Mouse (Mus musculus): ENCODE measurements around the gene Daam2.

DNA sequence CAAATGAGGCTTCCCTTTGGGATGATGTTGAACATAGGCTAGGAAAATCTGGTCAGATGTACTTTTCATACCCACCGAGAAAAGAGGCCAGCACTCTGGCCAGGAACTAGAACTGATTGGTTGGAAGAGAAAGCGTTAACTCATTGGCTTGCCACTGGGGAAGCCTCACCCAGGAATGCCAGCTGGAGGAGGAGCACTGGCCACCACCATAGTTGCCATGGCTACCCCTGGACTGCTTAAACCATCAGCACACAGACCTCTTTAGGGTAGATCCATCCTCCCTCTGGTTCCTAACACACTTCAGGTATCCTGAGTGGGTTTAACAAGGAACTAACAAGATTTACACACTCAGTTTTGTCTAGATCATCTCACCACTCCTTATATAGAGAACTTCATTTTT is 64.5 kb downstream of the Daam2 start:
- TF ChIP-seq CTCF (IDR thresholded peaks at IDR 0.05) (no peak), EP300 (IDR thresholded peaks at IDR 0.05) (no peak)
